Mouse (Mus musculus): ENCODE data around the gene Tdp2.
A peak's percentile ranks its signal among the peaks of the same experiment; 100 is the strongest.

Tdp2 gene

DNA sequence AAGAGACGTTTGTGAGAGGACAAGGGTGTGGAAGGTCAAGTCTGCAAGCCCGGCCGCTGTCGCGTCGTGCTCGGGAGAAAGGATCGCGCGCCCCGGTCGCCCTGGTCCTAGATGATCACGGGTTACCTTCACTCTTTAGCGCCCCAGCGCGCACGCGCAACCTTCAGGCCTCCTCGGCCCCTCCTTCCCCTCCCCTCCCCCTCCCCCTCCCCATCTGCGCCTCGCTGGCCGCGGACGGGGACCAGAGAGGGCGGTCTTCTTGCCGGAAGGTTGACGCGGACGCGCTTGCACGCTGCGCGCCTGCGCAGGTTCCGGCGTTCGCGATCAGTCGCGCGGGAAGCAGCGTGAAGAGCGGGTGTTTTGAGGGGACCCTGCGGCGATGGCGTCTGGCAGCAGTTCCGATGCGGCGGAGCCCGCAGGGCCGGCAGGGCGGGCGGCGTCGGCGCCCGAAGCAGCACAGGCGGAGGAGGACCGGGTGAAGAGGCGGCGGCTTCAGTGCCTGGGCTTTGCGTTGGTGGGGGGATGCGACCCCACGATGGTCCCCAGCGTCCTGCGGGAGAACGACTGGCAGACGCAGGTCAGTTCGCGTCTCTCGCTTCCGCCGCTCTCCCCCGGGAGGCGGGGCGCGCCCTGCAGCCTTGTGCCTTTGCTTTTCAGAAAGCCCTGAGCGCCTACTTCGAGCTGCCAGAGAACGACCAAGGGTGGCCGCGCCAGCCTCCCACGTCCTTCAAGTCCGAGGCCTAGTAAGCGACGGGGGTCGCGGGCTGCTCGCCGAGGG, at the start of gene Tdp2, which contains the start of gene Acot13:
Gene Tdp2, plus strand, starts transcription at position 327 of the 778 bp plus-strand sequence.
Gene Acot13, minus strand, starts transcription at position 188 of the 778 bp plus-strand sequence.
- DNase-seq, result peak; percentile 94 to 95

DNA sequence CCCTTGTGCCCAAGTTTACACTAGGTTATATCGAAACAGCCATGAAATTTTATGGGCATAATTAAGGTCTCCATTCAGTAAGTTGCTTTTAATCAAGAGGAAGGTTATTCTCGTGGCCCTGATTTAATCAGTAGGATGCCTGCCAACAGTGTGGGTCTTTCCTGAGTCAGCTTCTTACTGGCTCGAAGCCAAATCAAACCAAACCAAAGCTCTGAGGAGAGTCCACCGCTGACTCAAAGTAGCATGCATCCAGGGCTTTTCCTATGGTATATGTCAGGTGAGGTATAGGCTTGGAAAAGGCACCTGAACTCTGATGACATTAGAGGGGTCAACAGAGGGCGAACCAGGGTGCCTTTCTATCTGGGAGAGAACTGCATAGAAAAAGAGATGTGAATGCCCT, 49.6 kb upstream of the Tdp2 start:
- DNase-seq, result no peak

GRCm38 (mm10) chr13:24786014-24786490, 45.4 kb upstream of the Tdp2 start:
- peak; percentile 55 to 67 for DNase-seq

GRCm38 (mm10) chr13:24787477-24787876, 44.0 kb upstream of the Tdp2 start:
- no peak for DNase-seq

GRCm38 (mm10) chr13:24791349-24791748, 40.1 kb upstream of the Tdp2 start:
- DNase-seq, result no peak

DNA sequence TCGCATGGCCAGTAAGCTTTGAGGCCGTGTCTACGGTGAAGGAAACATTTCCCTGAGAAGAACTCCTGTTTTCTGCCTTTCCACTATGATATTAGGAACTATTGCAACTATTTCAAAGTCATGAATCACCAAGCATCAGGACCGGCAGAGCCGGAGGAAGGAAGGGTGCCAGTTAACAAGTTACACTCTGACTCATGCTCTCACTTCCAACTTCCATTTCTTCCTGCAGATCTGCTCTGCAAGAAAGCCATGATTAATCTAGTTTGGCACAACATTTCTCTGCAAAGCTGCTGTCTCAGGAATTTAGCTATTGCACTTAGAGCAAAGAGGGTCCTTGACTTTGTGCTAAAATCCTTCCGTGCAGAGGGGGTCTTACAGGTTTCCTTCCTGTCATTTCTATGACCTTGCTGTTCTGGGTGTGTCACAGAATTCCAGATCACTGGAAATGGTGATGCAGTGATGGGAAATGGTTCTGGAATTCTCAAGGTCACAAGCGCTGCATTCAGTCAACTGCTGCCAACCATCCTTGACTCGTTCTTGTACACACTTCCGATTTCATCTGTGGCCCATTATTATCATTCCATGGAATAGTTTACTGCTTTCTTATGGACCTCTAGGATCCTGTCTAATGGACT, 39.0 kb upstream of the Tdp2 start:
- DNase-seq, result no peak

DNA sequence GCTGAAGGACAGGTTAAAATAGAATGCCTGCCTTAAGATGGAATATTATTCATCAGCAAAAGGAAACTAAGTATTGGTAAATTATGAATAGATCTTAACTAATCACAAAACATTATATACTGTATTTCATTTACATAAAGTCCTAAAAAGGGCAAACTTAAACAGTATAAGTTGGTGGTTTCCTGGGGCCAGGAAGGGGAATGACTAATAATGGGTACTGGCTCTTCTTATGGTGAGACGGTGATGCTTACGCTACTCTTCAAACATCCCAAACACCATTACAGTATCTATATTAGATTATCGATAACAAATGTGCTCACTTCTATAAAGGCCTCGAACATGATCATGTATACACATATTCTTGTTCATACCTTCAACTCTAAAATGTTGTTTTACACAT, 32.8 kb upstream of the Tdp2 start:
- no peak for DNase-seq

GRCm38 (mm10) chr13:24799378-24799777, 32.1 kb upstream of the Tdp2 start:
- no peak for DNase-seq

DNA sequence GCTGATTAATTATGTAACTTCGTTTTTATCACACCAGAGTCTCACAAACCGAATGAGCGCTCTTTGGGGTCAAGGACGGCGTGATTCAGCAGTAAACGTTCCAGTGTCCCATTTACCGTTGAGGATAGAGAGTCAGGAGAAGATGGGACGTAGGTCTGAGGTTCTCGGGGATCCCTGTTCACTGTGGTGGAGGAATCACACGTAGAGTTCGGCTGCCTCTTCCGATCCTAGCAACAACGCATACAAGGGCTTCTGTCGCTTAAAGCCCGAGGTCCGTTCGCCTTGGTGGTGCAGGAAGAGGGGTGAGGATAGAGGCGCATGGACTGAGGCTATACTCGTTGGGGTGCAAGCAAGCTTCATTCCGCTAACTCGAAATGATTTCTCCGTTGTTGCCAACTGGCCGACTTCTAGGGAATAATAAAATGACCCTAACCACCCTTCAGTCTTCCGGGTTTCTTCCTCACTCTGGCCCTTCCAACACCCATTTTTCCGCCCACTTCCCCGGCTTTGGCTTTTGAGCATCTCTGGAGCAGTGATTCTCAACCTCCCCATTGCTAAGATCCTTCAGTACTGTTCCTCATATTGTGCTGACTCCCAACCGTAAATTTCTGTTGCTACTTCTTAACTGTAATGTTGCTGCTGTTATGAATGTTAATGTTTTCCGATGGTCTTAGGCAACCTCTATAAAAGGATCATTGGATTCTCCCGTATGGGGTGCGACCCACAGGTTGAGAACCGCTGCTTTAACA, 31.4 kb upstream of the Tdp2 start:
- DNase-seq, result peak; percentile 46 to 53

DNA sequence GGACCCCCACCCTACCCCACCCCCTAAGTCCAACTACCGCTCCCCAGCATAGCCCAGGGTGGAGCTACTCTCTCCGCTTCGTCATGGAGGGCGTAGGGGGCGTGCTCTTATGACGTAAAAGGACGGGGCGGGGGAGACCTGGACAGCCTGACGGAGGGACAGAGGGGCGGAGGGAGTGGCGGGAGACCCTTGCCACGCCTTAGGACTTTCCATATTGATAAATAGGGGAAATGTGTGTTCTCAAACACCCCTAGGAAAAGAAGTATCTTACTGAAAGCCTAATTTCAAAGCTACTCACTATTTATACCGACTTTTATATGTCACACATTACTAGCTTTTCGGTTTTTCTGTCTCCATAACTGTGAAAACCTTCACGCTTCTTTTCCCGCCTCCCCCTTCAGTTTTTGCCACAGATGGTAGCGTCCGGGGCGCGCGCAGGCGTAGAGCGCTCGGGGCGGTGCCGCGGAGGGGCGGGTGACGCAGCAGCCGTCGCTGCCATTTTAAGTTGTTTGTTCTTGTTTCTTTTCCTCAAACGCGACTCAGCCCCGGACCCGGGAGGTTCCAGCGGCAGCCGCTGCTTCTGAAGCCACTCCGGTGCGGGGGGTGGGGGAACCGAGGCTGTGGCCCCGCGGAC, 30.7 kb upstream of the Tdp2 start:
- peak; percentile 97 to 98 for DNase-seq

DNA sequence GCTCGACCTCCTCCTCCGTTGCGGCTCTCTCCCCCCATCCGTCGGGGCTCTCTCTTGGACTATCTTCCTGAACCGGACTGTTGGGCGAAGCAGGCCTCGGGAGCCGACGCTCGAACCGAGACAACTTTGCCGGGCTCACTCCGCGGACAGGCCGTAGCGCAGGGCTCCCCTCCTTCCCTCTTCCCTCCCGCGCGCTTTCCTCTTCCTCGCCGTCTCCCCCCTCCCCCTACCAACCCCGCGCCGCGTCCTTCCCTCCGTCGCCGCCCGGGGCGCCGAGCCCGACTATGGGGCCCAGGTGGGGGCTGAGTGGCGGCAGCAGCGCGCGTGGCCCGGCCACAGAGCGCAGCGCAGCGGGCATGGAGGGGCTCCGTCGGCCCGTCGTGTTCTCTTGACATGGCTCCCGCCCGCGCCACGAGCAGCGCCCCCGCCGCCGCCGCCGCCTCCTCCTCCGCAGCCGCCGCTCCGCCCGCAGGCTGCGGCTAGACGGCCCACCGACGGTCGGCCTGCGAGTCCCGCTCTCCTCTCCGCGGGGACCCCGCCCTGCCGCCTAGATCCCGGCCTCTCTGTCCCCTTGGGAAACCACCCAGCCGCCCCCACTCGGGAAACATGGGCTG, 30.1 kb upstream of the Tdp2 start, which contains the start of gene BC005537:
Gene BC005537, plus strand, starts transcription at position 350 of the 614 bp plus-strand sequence.
- DNase-seq, result no peak

- peak in 1 of 2 experiments; percentile 19 for DNase-seq
These were observed 29.3 kb upstream of the Tdp2 start for GRCm38 (mm10) chr13:24802131-24802691.

DNA sequence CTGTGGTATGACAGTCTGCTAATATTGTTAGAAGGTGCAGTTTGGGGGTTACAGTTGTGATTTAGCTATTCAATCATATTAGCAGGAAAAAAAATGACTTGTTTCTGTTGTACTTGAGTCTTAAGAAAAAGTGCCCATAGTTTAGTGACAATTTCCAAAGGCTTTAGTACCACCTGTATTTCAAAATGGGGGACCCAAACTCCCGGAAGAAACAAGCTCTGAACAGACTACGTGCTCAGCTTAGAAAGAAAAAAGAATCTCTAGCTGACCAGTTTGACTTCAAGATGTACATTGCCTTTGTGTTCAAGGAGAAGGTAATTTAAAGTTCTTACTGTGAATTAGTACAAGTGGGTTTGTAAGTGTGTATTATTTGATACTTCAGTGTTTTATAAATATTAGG, 28.3 kb upstream of the Tdp2 start:
- no peak for DNase-seq

GRCm38 (mm10) chr13:24806079-24806478, 25.4 kb upstream of the Tdp2 start:
- peak; percentile 55 to 61 for DNase-seq

DNA sequence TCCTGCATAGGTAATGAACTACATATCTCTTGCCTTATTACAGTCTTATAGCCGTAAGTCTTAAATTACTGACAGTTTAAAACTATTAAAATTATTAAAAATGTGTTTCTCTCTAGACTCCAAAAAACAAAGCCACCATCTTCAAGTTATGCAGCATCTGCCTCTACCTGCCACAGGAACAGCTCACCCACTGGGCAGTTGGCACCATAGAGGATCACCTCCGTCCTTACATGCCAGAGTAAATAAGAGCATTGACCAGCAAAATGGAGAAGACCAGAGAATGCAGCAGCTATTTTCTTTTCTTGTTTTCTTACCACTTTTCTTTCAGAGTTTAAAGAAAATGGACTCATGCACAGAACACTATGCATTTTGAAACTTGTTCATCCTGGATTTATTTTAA, 19.0 kb upstream of the Tdp2 start:
- no peak for DNase-seq

GRCm38 (mm10) chr13:24814616-24815015, 16.9 kb upstream of the Tdp2 start:
- peak in 1 of 2 experiments; percentile 54 for DNase-seq

- DNase-seq, result peak; percentile 50 to 68
These were observed 15.1 kb upstream of the Tdp2 start for GRCm38 (mm10) chr13:24816125-24817092.

DNA sequence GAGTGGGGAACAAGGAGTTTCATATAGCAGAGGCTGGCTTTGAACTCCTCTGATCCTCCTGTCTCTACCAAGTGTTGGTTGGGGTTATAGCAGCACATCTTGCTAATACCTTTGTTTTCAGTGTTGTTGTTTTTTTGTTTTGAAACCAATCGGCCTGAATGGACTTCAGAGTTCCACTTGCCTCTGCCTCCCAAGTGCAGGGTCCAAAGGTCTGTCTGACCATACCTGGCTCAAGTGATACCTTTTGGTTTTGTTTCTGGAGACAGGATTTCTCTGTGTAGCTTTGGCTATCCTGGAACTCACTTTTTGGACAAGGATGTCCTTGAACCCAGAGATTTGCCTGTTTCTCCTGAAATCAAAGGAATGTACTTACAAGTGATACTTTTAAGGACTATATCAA, 11.5 kb upstream of the Tdp2 start:
- no peak for DNase-seq

GRCm38 (mm10) chr13:24822663-24823343, 8.7 kb upstream of the Tdp2 start:
- DNase-seq, result no peak

DNA sequence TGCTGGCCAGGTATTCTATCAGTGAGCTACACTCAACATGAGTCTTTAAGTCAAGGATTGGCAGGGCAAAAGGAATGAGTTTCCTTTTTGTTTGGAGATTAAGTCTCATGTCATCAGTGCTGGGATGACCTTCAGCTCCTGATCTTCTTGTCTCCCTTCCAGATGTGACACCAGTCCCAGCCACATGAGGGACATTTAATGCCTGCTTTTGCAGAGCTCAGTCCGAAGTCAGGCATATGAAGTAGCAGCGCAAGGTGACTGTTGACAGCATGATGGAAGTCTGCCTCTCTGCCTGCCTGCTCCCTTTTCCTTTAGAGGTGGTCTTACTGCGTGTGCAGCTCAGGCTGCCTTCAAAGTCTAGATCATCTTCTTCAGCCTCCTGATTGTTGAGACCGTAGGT, 6.8 kb upstream of the Tdp2 start:
- no peak for DNase-seq

All from kidney, adult 8-10 months (tissue).